Mouse (Mus musculus) myocyte (in vitro differentiated cells): ENCODE data around the gene Cd69. TPM values are rescaled to one million over a fixed set of nuclear protein-coding genes. Genes with fewer than 3 reads are reported as not detected.

ENCODE experiments used
- H3K27me3 ChIP-seq: one replicate; pipeline ENCODE4 v1.6.1; 2011; ENCODE audit not compliant: control insufficient read depth, insufficient read depth, insufficient read length
- H3K36me3 ChIP-seq: one replicate; pipeline ENCODE4 v1.6.1; 2011; ENCODE audit not compliant: control insufficient read depth, insufficient read depth
- H3K4me2 ChIP-seq: one replicate; pipeline ENCODE4 v1.6.1; 2011; ENCODE audit warnings: low read depth, control low read depth
- H3K4me3 ChIP-seq: one replicate; pipeline ENCODE4 v1.5.1; 2011; ENCODE audit warnings: mild to moderate bottlenecking, control low read depth, moderate library complexity
- H3K79me2 ChIP-seq: one replicate; pipeline ENCODE4 v1.6.1; 2011; ENCODE audit not compliant: control insufficient read depth, insufficient read depth
- H3ac ChIP-seq: one replicate; pipeline ENCODE4 v1.6.1; 2011; ENCODE audit not compliant: control insufficient read depth, insufficient read length
- CEBPB ChIP-seq: IDR thresholded peaks from 2 replicates; pipeline ENCODE4 v1.6.1; 2011; ENCODE audit warnings: mild to moderate bottlenecking, moderate library complexity; ENCODE audit not compliant: poor library complexity, insufficient read depth, severe bottlenecking
- E2F4 ChIP-seq: IDR thresholded peaks from one replicate; pipeline ENCODE4 v1.6.1; 2011; ENCODE audit warnings: mild to moderate bottlenecking, control low read depth, moderate library complexity; ENCODE audit not compliant: insufficient read depth
- MAX ChIP-seq: IDR thresholded peaks from one replicate; pipeline ENCODE4 v1.6.1; 2011; ENCODE audit warnings: low read depth, mild to moderate bottlenecking, control low read depth
- MYOD1 ChIP-seq, 3 experiments: IDR thresholded peaks; one replicate each; pipeline ENCODE4 v1.6.1; 2011; ENCODE audit warnings: control low read depth in 2 of 3, low read depth in 2 of 3, mild to moderate bottlenecking in 2 of 3, moderate library complexity in 1 of 3; ENCODE audit not compliant: insufficient read length in 2 of 3, control insufficient read depth in 1 of 3
- MYOG ChIP-seq, 3 experiments: IDR thresholded peaks; one replicate each; pipeline ENCODE4 v1.6.1; 2011; ENCODE audit warnings: control low read depth in 2 of 3, low read depth in 2 of 3, mild to moderate bottlenecking in 2 of 3; ENCODE audit not compliant: insufficient read length in 2 of 3, control insufficient read depth in 1 of 3, insufficient read depth in 1 of 3
- POLR2A ChIP-seq: IDR thresholded peaks from one replicate; pipeline ENCODE4 v1.6.1; 2011; ENCODE audit warnings: low read depth, mild to moderate bottlenecking, control low read depth, moderate library complexity; ENCODE audit not compliant: insufficient read length
- POLR2AphosphoS2 ChIP-seq: IDR thresholded peaks from one replicate; pipeline ENCODE4 v1.6.1; 2011; ENCODE audit warnings: low read depth, control low read depth; ENCODE audit not compliant: insufficient read length
- REST ChIP-seq: IDR thresholded peaks from one replicate; pipeline ENCODE4 v1.6.1; 2011; ENCODE audit warnings: mild to moderate bottlenecking, control low read depth, moderate library complexity; ENCODE audit not compliant: insufficient read depth, insufficient read length
- SRF ChIP-seq: IDR thresholded peaks from one replicate; pipeline ENCODE4 v1.6.1; 2011; ENCODE audit warnings: low read depth; ENCODE audit not compliant: control insufficient read depth, insufficient read length
- TCF12 ChIP-seq: IDR thresholded peaks from one replicate; pipeline ENCODE4 v1.6.1; 2011; ENCODE audit warnings: mild to moderate bottlenecking, control low read depth; ENCODE audit not compliant: poor library complexity, insufficient read depth, severe bottlenecking
- TCF3 ChIP-seq: IDR thresholded peaks from one replicate; pipeline ENCODE4 v1.6.1; 2011; ENCODE audit warnings: low read depth, control low read depth; ENCODE audit not compliant: insufficient read length
- USF1 ChIP-seq: IDR thresholded peaks from one replicate; pipeline ENCODE4 v1.6.1; 2011; ENCODE audit warnings: low read depth, mild to moderate bottlenecking, control low read depth, moderate library complexity
- polyA plus RNA-seq: library from polyadenylated mRNA; unstranded; fragments of >200 nt; fragmentation: generic; extraction: Trizol; gene quantifications from one replicate; pipeline ENCODE4 v1.2.1, GENCODE M21; 2012; ENCODE audit warnings: missing spikeins

Cd69 gene
- polyA plus RNA-seq, 1 experiment = 0.23 TPM

GRCm38 (mm10) chr6:129233955-129234369 is 41.3 kb downstream of the Cd69 start:
- H3K36me3 ChIP-seq = no peaks in the 10 kb centered on the region
- TF ChIP-seq MAX = no peak
- TF ChIP-seq TCF3 = no peak
- no peak for TF ChIP-seq TCF12
- TF ChIP-seq CEBPB = no peak
- TF ChIP-seq MYOD1 (IDR thresholded peaks at IDR 0.05; ENCODE audit: control insufficient read depth in 1 of 3, insufficient read length in 2 of 3, low read depth in 2 of 3) = no peak
- TF ChIP-seq MYOG (IDR thresholded peaks at IDR 0.05; ENCODE audit: control insufficient read depth in 1 of 3, insufficient read depth in 1 of 3, insufficient read length in 2 of 3, low read depth in 2 of 3) = no peak
- TF ChIP-seq POLR2AphosphoS2 = no peak
- TF ChIP-seq POLR2A = no peak
- TF ChIP-seq USF1 = no peak
- TF ChIP-seq REST = no peak
- no peak for TF ChIP-seq E2F4
- TF ChIP-seq SRF = no peak
- H3K4me3 ChIP-seq = no peak overlapping the region
- no peak overlapping the region for H3K4me2 ChIP-seq
- no peak overlapping the region for H3ac ChIP-seq
- no peaks in the 10 kb centered on the region for H3K27me3 ChIP-seq
- H3K79me2 ChIP-seq = no peaks in the 10 kb centered on the region

DNA sequence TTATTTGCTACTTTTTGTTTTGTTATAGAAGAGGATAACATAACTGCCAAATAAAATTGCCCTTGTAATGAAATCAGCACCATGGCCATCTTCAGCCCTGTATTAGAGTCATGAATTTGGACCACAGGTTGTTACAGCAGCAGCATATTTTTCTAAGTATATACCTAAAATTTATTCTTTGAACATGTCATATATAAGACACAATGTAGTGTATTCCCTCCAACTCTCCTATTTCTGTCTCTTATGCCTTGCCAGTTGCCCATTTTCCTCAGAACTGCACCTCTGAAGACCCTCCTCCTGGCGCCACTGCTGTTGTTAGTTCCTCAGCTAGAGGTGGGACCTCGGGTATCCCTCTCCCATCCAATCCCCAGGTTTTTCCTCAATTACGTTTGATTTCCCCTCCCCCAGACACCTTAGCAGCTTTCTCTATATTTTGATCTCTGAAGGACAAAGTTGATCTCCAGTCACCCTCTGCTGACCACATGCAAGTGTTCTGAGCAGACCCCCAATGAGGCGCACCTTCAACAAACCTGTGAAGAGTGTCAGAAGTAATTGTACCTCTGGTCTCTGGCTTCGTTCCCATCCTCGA is 41.8 kb downstream of the Cd69 start:
- Histone ChIP-seq H3K4me3 (no peak overlapping the region), H3K79me2 (no peaks in the 10 kb centered on the region), H3ac (no peak overlapping the region), H3K36me3 (no peaks in the 10 kb centered on the region), H3K4me2 (peak overlapping the region; percentile 18), H3K27me3 (no peaks in the 10 kb centered on the region)
- no peak for TF ChIP-seq MYOG (IDR thresholded peaks at IDR 0.05; ENCODE audit: control insufficient read depth in 1 of 3, insufficient read depth in 1 of 3, insufficient read length in 2 of 3, low read depth in 2 of 3)
- no peak for TF ChIP-seq POLR2A
- no peak for TF ChIP-seq TCF3
- no peak for TF ChIP-seq SRF
- no peak for TF ChIP-seq USF1
- no peak for TF ChIP-seq TCF12
- no peak for TF ChIP-seq MYOD1 (IDR thresholded peaks at IDR 0.05; ENCODE audit: control insufficient read depth in 1 of 3, insufficient read length in 2 of 3, low read depth in 2 of 3)
- TF ChIP-seq MAX = no peak
- TF ChIP-seq POLR2AphosphoS2 = no peak
- no peak for TF ChIP-seq E2F4
- no peak for TF ChIP-seq REST
- no peak for TF ChIP-seq CEBPB

DNA sequence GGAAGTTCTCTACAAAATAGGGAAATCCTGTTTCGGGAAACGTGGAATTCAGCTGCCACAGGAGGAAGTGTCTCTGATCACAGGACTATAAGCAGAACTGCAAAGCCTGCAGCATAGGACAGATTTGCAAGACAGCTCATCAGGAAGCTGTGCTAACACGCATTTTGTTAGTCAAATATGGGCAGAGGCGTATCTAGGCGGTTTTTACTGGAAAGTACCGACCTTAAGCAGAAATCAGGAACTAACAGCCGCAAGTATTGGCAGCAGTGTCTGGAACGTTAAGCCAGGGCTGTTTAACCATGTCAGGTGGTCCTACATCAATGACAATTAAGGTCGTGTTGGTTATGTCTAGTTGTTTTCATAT is 42.4 kb downstream of the Cd69 start:
- no peak for TF ChIP-seq USF1
- peak; percentile 95 for TF ChIP-seq SRF
- TF ChIP-seq REST = no peak
- TF ChIP-seq MYOG (IDR thresholded peaks at IDR 0.05; ENCODE audit: control insufficient read depth in 1 of 3, insufficient read depth in 1 of 3, insufficient read length in 2 of 3, low read depth in 2 of 3) = no peak
- peak; percentile 28 for TF ChIP-seq POLR2A
- TF ChIP-seq MYOD1 (IDR thresholded peaks at IDR 0.05; ENCODE audit: control insufficient read depth in 1 of 3, insufficient read length in 2 of 3, low read depth in 2 of 3) = peak in 1 of 3 experiments; percentile 20
- Histone ChIP-seq H3K79me2 (no peaks in the 10 kb centered on the region), H3ac (no peak overlapping the region), H3K36me3 (no peaks in the 10 kb centered on the region), H3K4me3 (no peak overlapping the region), H3K27me3 (no peaks in the 10 kb centered on the region), H3K4me2 (peak overlapping the region; percentile 56)

DNA sequence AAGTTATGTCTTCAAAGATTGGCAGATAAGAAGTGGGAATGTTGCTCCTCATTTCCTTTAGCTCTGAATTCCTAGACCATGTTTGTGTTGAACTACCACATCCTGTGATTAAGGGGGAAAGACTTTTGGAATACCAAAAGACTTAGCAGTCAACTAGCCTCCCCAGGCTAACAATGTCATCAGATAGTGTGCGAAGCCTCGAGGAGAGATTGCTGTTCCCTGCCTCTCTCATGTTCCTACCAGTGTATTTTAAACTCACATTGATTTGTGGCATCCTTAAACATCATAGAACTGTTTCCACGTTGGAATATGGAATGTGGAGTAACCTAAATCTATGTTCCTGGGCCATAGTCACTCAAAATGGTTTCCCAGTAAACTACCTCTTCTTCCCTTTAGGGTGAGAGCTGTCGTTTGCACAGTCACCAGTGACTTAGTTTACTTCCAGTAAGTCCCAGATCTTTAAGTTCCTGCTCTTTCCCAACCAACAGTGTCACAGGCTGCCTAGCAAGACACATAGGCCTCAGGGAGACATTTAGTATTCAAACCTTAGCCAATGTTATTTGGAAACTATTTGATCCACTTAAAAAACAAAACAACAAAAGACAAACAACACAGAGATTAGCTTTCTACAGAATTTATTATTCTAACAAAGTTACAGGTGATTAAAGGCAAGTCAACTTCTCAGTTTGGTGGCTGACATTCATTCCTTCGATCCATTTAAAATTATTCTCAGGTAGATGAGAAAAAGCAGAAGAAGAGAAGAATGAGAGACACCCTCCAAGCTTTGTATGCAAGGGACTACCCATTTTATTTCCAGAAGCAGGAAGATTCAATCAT is 43.0 kb downstream of the Cd69 start:
- Histone ChIP-seq H3K27me3 (no peaks in the 10 kb centered on the region), H3K79me2 (no peaks in the 10 kb centered on the region), H3K4me3 (no peak overlapping the region), H3K4me2 (peak overlapping the region; percentile 56), H3K36me3 (no peaks in the 10 kb centered on the region), H3ac (no peak overlapping the region)
- no peak for TF ChIP-seq E2F4
- peak; percentile 18 for TF ChIP-seq POLR2AphosphoS2
- no peak for TF ChIP-seq MAX

GRCm38 (mm10) chr6:129229774-129230578 is 45.3 kb downstream of the Cd69 start:
- Histone ChIP-seq H3K36me3 (no peaks in the 10 kb centered on the region), H3K27me3 (no peaks in the 10 kb centered on the region), H3K4me2 (peak overlapping the region; percentile 85), H3K4me3 (no peak overlapping the region), H3ac (no peak overlapping the region), H3K79me2 (no peaks in the 10 kb centered on the region)
- no peak for TF ChIP-seq REST
- TF ChIP-seq TCF12 = peak; percentile 43
- TF ChIP-seq SRF = no peak
- TF ChIP-seq TCF3 = no peak
- peak in 2 of 3 experiments; percentile 1 to 45 for TF ChIP-seq MYOD1 (IDR thresholded peaks at IDR 0.05; ENCODE audit: control insufficient read depth in 1 of 3, insufficient read length in 2 of 3, low read depth in 2 of 3)
- TF ChIP-seq CEBPB = no peak
- TF ChIP-seq MYOG (IDR thresholded peaks at IDR 0.05; ENCODE audit: control insufficient read depth in 1 of 3, insufficient read depth in 1 of 3, insufficient read length in 2 of 3, low read depth in 2 of 3) = peak in 1 of 3 experiments; percentile 82
- TF ChIP-seq MAX = no peak
- TF ChIP-seq E2F4 = no peak
- TF ChIP-seq USF1 = no peak
- TF ChIP-seq POLR2AphosphoS2 = no peak
- TF ChIP-seq POLR2A = no peak
